Mouse (Mus musculus): ENCODE data around the gene Adamtsl1. TPM values are rescaled to one million over a fixed set of nuclear protein-coding genes. Genes with fewer than 3 reads are reported as not detected.

Adamtsl1 gene
- polyA plus RNA-seq, 1 experiment from 2014 or later: 11.5 TPM

DNA sequence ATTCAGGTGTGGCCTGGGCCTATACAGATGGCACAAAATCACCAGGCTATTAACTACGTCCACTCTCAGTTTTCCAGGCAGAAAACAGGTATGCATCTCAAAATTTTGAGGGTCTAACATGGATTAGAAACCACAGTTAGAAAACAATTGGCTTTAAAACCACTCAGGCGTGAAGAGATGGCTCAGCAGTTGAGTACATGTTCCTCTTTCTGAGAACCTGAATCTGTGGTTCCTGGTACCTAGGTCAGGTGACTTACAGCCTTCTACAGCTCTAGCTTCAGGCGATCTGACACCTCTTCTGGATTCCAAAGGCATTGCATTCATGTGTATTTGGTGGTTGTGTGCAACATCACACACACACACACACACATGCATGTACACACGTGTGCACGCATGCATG lies 390.2 kb downstream of the Adamtsl1 start:
- H3K4me2 ChIP-seq (replicated peaks): no peak overlapping the region
- H3K27me3 ChIP-seq (ENCODE audit: control insufficient read depth, insufficient read depth, low read length): no peaks in the 10 kb centered on the region
- H3K4me3 ChIP-seq (replicated peaks; ENCODE audit: low read length): no peak overlapping the region
- H3K9me3 ChIP-seq (ENCODE audit: control insufficient read depth, low read length): no peaks in the 10 kb centered on the region
- H3K36me3 ChIP-seq (replicated peaks; ENCODE audit: control insufficient read depth, insufficient read depth): no peaks in the 10 kb centered on the region
- ATAC-seq (ENCODE audit: low FRiP score) (no peak), DNase-seq (ENCODE audit: low spot score) (no peak)
- 89% methylated on average over 5 of the region's 5 CpGs for WGBS
- no peak overlapping the region for H3K27ac ChIP-seq
- H3K9ac ChIP-seq: no peak overlapping the region
- H3K4me1 ChIP-seq (replicated peaks; ENCODE audit: control insufficient read depth, insufficient read depth, low read length): no peaks in the 10 kb centered on the region

DNA sequence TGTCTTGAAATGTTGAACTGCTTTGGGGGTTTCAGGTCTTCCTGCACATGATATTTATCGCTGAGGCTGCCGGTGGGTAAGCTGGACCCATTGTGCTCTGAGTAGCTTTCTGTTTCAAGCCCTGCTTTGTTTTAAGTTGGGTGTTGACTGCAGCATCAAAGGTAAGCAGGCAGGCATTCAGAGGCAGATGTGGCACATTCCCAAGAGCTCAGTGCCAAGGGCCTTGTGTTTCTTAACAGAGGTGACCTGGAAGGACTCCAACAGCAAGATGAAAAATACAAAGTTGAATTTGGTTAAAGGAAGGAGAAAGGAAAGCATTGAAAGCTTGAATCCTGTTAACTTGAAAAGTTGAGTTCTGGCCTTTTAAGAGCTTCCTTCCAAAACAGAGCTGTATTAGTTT lies 402.1 kb downstream of the Adamtsl1 start:
- 38% methylated on average over 2 of the region's 2 CpGs for WGBS
- Histone ChIP-seq H3K4me1 (replicated peaks; ENCODE audit: control insufficient read depth, insufficient read depth, low read length) (no peaks in the 10 kb centered on the region), H3K9ac (no peak overlapping the region), H3K9me3 (ENCODE audit: control insufficient read depth, low read length) (no peaks in the 10 kb centered on the region), H3K4me3 (replicated peaks; ENCODE audit: low read length) (no peak overlapping the region), H3K4me2 (replicated peaks) (no peak overlapping the region), H3K27me3 (ENCODE audit: control insufficient read depth, insufficient read depth, low read length) (no peaks in the 10 kb centered on the region), H3K36me3 (replicated peaks; ENCODE audit: control insufficient read depth, insufficient read depth) (no peaks in the 10 kb centered on the region), H3K27ac (no peak overlapping the region)
- no peak for ATAC-seq (ENCODE audit: low FRiP score)
- no peak for DNase-seq (ENCODE audit: low spot score)

DNA sequence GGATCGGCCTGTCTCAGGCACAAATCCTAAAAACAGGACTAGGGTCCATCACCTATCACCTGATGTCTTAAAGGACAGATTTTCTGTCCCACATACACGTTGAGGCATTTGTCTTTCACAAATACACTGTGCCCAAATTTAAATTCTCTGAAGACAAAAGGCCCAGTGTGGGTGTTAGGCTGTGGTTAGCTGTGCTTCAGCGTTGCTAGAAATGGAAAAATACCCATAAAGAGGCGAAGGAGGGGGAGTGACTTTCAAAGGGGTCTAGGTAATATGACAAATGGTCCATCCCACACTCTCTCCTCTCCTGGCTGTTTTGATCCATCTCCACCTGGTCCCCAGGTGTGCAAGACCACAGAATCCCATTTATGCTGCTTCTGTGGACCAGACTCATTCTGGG lies 404.4 kb downstream of the Adamtsl1 start:
- H3K27ac ChIP-seq: no peak overlapping the region
- no peak overlapping the region for H3K4me3 ChIP-seq (replicated peaks; ENCODE audit: low read length)
- no peaks in the 10 kb centered on the region for H3K36me3 ChIP-seq (replicated peaks; ENCODE audit: control insufficient read depth, insufficient read depth)
- no peak for DNase-seq (ENCODE audit: low spot score)
- H3K4me2 ChIP-seq (replicated peaks): no peak overlapping the region
- no peak for ATAC-seq (ENCODE audit: low FRiP score)
- H3K9me3 ChIP-seq (ENCODE audit: control insufficient read depth, low read length): no peaks in the 10 kb centered on the region
- H3K27me3 ChIP-seq (ENCODE audit: control insufficient read depth, insufficient read depth, low read length): no peaks in the 10 kb centered on the region
- H3K9ac ChIP-seq: no peak overlapping the region
- WGBS: 83% methylated on average over 4 of the region's 4 CpGs
- no peaks in the 10 kb centered on the region for H3K4me1 ChIP-seq (replicated peaks; ENCODE audit: control insufficient read depth, insufficient read depth, low read length)

DNA sequence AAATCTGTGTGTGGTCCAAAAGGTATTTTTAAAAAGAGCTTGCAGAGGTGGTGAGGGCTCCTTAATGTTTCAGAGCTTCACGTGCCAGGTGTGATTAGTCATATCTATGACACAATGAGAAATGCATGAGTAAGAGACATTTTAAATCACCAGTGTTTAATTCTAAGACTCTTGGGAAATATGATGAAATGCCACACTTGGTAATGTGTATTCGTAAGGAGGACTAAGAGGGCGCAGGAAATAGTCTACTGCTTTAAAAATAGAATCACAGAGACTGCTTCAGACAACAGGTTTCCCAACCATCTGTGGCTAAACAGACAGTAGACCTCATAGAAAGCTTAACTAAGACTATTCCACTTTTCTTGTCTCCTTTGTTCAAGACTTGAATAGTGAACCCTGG lies 406.5 kb downstream of the Adamtsl1 start:
- Histone ChIP-seq H3K9ac (no peak overlapping the region), H3K36me3 (replicated peaks; ENCODE audit: control insufficient read depth, insufficient read depth) (no peaks in the 10 kb centered on the region), H3K4me3 (replicated peaks; ENCODE audit: low read length) (no peak overlapping the region), H3K27me3 (ENCODE audit: control insufficient read depth, insufficient read depth, low read length) (no peaks in the 10 kb centered on the region), H3K9me3 (ENCODE audit: control insufficient read depth, low read length) (no peaks in the 10 kb centered on the region), H3K4me1 (replicated peaks; ENCODE audit: control insufficient read depth, insufficient read depth, low read length) (no peaks in the 10 kb centered on the region), H3K27ac (no peak overlapping the region), H3K4me2 (replicated peaks) (no peak overlapping the region)
- ATAC-seq (ENCODE audit: low FRiP score) (no peak), DNase-seq (ENCODE audit: low spot score) (no peak)
- 83% methylated on average over 3 of the region's 3 CpGs for WGBS

DNA sequence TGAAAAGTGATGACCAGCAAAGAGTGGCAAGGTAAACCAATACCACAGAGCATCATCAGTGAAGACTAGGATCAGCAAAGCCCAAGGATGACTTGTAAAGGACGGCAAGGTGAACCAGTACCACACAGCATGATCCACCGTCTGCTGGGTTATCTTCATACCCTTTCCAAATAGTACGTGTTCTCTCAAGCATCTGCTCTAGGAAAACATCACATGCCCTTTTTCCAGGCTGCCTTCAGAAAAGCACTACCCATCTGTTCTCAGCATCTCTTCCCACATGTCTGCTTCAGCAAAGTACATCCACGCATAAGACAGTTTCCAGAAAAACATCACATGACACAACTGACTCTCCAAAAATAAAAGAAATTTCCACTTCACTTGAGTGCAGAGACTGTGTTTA lies 408.8 kb downstream of the Adamtsl1 start:
- no peak for DNase-seq (ENCODE audit: low spot score)
- WGBS: 89% methylated on average over 4 of the region's 4 CpGs

DNA sequence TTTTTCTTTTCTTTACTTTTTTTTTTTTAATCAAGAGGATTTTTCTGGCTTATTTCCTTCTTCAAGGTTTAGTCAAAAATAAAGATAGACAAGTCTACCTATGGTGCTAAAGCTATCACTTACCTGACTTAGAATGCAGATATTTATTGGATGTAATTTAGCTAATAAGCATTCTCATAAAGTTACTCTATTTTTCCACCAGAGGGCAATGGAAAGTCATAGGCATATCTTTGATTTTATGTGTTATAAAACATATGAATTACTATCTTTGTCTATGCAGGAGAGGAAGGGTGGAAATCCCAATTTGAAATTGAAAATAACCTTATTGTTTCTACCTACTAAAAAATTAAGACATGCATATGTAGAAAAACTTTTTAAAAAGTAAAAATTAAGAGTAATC lies 418.2 kb downstream of the Adamtsl1 start:
- Histone ChIP-seq H3K9ac (no peak overlapping the region), H3K27ac (no peak overlapping the region), H3K4me3 (replicated peaks; ENCODE audit: low read length) (no peak overlapping the region), H3K36me3 (replicated peaks; ENCODE audit: control insufficient read depth, insufficient read depth) (no peaks in the 10 kb centered on the region), H3K4me2 (replicated peaks) (no peak overlapping the region), H3K9me3 (ENCODE audit: control insufficient read depth, low read length) (no peaks in the 10 kb centered on the region), H3K4me1 (replicated peaks; ENCODE audit: control insufficient read depth, insufficient read depth, low read length) (no peaks in the 10 kb centered on the region), H3K27me3 (ENCODE audit: control insufficient read depth, insufficient read depth, low read length) (no peaks in the 10 kb centered on the region)
- DNase-seq (ENCODE audit: low spot score): no peak
- ATAC-seq (ENCODE audit: low FRiP score): no peak

More for the DNA sequence above, 408.8 kb downstream of the Adamtsl1 start:
- H3K9ac ChIP-seq: no peak overlapping the region
- H3K27me3 ChIP-seq (ENCODE audit: control insufficient read depth, insufficient read depth, low read length): no peaks in the 10 kb centered on the region
- no peaks in the 10 kb centered on the region for H3K36me3 ChIP-seq (replicated peaks; ENCODE audit: control insufficient read depth, insufficient read depth)
- no peaks in the 10 kb centered on the region for H3K9me3 ChIP-seq (ENCODE audit: control insufficient read depth, low read length)
- no peak overlapping the region for H3K4me3 ChIP-seq (replicated peaks; ENCODE audit: low read length)
- ATAC-seq (ENCODE audit: low FRiP score): no peak
- no peaks in the 10 kb centered on the region for H3K4me1 ChIP-seq (replicated peaks; ENCODE audit: control insufficient read depth, insufficient read depth, low read length)
- H3K4me2 ChIP-seq (replicated peaks): no peak overlapping the region
- no peak overlapping the region for H3K27ac ChIP-seq

DNA sequence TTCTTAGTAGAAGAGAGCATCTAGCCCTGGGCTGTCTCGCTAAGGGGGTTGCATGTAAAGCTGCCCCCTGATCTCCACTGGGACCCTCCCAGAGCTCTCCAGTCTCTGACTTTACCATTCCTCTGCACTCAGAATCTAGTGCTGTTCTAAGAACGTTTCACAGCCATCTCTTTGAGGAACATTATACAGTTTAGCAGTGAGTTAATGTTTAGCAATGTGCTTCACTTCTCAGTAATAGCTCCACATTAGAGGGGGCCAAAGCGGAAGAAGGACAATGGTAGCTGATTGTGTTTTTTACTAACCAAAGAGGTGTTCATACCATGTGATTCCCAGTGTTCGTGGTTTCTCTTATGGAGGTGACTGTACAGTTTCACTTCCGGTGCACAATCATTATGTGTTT lies 425.5 kb downstream of the Adamtsl1 start:
- Histone ChIP-seq H3K4me2 (replicated peaks) (no peak overlapping the region), H3K36me3 (replicated peaks; ENCODE audit: control insufficient read depth, insufficient read depth) (no peaks in the 10 kb centered on the region), H3K27me3 (ENCODE audit: control insufficient read depth, insufficient read depth, low read length) (no peaks in the 10 kb centered on the region), H3K4me3 (replicated peaks; ENCODE audit: low read length) (no peak overlapping the region), H3K27ac (no peak overlapping the region), H3K4me1 (replicated peaks; ENCODE audit: control insufficient read depth, insufficient read depth, low read length) (no peaks in the 10 kb centered on the region), H3K9me3 (ENCODE audit: control insufficient read depth, low read length) (no peaks in the 10 kb centered on the region), H3K9ac (no peak overlapping the region)
- WGBS: 81% methylated on average over 5 of the region's 5 CpGs
- ATAC-seq (ENCODE audit: low FRiP score): no peak
- no peak for DNase-seq (ENCODE audit: low spot score)

DNA sequence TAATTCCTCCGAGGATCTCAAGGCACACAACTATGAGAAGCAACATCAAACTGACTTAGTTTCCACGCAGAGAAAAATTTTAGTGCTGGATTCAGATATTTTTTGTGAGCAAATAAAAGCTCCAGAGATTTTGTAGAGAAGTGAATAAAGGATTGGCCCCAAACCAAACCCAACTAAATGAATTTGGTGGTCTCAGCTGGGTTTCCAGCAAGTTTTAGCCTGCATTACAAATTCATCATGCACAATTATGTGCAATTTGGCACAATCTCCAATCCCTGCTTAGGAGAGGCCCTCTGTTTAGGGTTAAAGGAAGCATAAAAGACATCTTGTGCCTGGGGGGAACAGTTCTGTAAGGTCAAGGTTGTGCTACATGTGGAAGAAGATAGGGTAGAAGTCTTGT lies 427.9 kb downstream of the Adamtsl1 start:
- H3K4me2 ChIP-seq (replicated peaks): no peak overlapping the region
- 86% methylated on average over 2 of the region's 2 CpGs for WGBS
- ATAC-seq (ENCODE audit: low FRiP score): no peak
- H3K4me3 ChIP-seq (replicated peaks; ENCODE audit: low read length): no peak overlapping the region
- no peaks in the 10 kb centered on the region for H3K4me1 ChIP-seq (replicated peaks; ENCODE audit: control insufficient read depth, insufficient read depth, low read length)
- H3K9me3 ChIP-seq (ENCODE audit: control insufficient read depth, low read length): no peaks in the 10 kb centered on the region
- no peak overlapping the region for H3K9ac ChIP-seq
- no peaks in the 10 kb centered on the region for H3K27me3 ChIP-seq (ENCODE audit: control insufficient read depth, insufficient read depth, low read length)
- no peak overlapping the region for H3K27ac ChIP-seq
- DNase-seq (ENCODE audit: low spot score): no peak
- no peaks in the 10 kb centered on the region for H3K36me3 ChIP-seq (replicated peaks; ENCODE audit: control insufficient read depth, insufficient read depth)

DNA sequence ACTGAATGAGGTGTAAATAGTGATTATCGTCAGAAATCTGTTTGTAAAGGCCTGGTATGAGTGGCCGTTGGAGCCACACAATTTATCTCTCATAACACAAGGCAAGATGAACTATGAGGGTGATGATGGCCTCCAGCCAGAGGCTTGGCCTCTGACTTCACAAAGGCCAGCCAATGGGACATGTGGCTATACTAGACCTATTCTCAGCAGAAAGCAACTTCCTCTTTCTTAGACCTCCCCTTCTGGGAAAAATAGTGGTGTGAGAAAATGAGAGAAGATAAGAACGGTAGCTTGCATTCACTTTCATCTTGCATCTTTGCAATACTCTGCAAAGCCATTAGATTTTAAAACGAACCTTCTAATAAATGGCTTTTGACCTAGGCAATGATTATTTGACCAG lies 439.6 kb downstream of the Adamtsl1 start:
- H3K9me3 ChIP-seq (ENCODE audit: control insufficient read depth, low read length): no peaks in the 10 kb centered on the region
- no peak overlapping the region for H3K9ac ChIP-seq
- no peak overlapping the region for H3K4me2 ChIP-seq (replicated peaks)
- H3K36me3 ChIP-seq (replicated peaks; ENCODE audit: control insufficient read depth, insufficient read depth): no peaks in the 10 kb centered on the region
- no peak overlapping the region for H3K27ac ChIP-seq
- ATAC-seq (ENCODE audit: low FRiP score) (no peak), DNase-seq (ENCODE audit: low spot score) (no peak)
- H3K27me3 ChIP-seq (ENCODE audit: control insufficient read depth, insufficient read depth, low read length): no peaks in the 10 kb centered on the region
- H3K4me1 ChIP-seq (replicated peaks; ENCODE audit: control insufficient read depth, insufficient read depth, low read length): no peaks in the 10 kb centered on the region
- WGBS: 97% methylated on average over 4 of the region's 4 CpGs
- H3K4me3 ChIP-seq (replicated peaks; ENCODE audit: low read length): no peak overlapping the region

DNA sequence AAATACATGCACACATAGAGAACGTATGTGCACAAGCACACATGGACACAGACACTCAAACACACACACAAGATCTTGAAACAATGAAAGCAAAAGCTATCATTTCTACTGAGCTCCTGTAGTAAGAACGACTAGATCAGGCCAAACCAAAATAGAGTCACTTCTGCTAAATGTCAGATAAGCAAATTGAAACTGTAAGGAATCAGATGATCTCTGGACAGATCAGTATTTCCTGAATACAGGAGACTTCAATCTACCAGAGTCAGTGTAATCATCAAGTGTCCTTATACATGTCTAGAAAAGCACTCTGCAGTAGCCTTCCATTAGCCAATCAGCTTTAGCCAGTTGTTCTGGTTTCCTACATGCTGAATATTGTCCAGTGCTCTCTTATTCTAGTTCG lies 441.4 kb downstream of the Adamtsl1 start:
- no peak overlapping the region for H3K27ac ChIP-seq
- H3K9me3 ChIP-seq (ENCODE audit: control insufficient read depth, low read length): no peaks in the 10 kb centered on the region
- no peaks in the 10 kb centered on the region for H3K4me1 ChIP-seq (replicated peaks; ENCODE audit: control insufficient read depth, insufficient read depth, low read length)
- no peaks in the 10 kb centered on the region for H3K36me3 ChIP-seq (replicated peaks; ENCODE audit: control insufficient read depth, insufficient read depth)
- ATAC-seq (ENCODE audit: low FRiP score) (no peak), DNase-seq (ENCODE audit: low spot score) (no peak)
- no peak overlapping the region for H3K4me2 ChIP-seq (replicated peaks)
- H3K27me3 ChIP-seq (ENCODE audit: control insufficient read depth, insufficient read depth, low read length): no peaks in the 10 kb centered on the region
- no peak overlapping the region for H3K4me3 ChIP-seq (replicated peaks; ENCODE audit: low read length)
- no peak overlapping the region for H3K9ac ChIP-seq
- WGBS: 89% methylated on average over 3 of the region's 3 CpGs

All from hindbrain, embryonic 14.5 days (tissue).